Mouse (Mus musculus) fat pad, adult 2 months (tissue): ENCODE data around the gene Auts2.

Experiments used
- DNase-seq: peaks from one replicate; pipeline ENCODE4 v3.0.0-alpha.2; 2011; ENCODE audit warnings: low read depth, low spot score; ENCODE audit errors: extremely low read depth

The Auts2 gene

DNA sequence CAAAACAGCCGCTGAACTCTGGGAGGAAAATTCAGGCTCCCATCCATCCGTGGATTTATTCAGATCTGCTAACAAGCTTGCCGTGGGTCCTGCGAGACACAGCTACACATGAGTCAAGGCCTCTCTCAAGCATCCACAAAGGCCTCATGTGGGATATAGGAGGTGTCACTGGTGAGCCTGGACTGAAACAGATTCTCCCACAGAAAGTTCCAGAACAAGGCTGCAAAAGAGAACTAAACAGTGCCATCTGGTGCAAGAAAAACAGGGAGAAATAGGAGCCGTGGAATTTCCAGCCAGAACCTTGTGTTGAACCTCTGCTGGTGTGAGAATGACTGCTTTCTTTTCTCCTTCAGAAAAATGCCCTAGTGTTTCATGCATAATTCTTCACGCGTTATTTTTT is 429.7 kb downstream of the Auts2 start:
- DNase-seq, result no peak

DNA sequence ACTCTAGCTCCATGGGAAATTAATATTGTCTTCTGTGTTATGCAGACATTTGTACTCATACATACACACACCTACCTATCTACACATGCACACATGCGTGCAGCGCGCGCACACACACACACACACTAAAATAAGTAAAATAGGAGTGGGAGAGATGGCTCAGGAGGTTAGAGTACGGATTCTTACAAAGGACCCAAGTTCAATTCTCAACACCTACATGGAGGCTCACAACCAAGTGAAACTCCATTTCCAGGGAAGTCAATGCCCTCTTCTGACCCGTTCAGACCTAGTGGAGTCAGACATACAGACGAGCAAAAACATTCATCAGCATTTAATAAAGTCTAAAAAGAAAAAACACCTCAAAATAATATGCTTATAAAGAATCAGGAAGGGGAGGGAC is 430.5 kb downstream of the Auts2 start:
- no peak for DNase-seq

DNA sequence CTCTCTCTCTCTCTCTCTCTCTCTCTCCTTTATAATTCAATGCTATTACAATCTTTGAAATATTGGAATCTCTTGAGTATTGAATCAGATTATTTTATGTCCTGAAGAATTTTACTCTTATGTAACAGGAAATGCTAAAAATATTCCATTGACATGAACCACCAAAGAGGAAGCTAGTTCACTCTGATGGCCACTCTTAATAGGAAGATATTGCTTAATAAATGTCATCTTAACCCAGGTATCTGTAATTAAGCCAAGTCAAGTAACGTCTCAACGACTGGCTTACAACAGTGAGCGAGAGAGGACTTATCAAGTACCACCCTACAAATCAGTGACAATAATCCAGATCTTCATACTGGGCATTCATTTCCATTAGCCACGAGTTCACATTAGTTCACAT is 440.7 kb downstream of the Auts2 start:
- no peak for DNase-seq

DNA sequence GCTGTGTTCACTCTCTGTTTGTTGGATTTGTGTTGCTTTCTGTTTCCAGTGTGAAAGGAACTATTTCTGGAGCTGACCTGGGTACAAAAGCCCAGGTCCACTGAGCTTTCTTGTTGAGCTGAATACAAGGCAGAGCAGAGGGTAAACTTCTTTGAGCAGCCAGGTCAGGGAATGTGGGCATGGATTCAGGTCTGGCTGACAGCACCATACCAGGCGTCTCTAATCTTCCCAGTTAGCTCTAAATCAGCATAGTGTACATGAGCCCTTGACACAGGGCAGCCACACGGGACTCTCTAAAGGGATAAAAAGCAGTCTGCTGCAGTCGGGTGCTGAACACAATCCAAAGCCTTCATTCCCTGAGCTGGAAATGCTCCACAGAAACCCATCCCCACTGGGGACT is 444.7 kb downstream of the Auts2 start:
- DNase-seq, result no peak

DNA sequence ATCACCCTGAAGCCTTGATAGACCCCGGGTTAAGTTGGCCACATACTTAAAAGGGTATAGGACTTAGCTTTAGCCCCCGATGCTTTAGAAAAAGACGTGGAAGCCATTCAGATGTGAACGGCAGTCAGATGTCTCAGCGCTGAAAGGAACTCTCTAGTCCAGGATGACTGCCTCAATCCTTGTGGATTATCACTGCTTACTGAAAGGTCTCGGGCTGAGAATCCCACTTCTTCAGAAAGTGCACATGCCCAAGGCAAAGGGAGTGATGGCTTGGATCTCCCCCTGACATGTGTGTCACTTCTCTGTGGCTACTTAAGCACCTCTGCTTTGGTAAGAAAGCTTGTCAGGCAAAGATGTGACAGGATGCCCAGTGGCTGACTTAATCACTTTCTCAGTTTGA is 450.4 kb downstream of the Auts2 start:
- DNase-seq, result no peak

DNA sequence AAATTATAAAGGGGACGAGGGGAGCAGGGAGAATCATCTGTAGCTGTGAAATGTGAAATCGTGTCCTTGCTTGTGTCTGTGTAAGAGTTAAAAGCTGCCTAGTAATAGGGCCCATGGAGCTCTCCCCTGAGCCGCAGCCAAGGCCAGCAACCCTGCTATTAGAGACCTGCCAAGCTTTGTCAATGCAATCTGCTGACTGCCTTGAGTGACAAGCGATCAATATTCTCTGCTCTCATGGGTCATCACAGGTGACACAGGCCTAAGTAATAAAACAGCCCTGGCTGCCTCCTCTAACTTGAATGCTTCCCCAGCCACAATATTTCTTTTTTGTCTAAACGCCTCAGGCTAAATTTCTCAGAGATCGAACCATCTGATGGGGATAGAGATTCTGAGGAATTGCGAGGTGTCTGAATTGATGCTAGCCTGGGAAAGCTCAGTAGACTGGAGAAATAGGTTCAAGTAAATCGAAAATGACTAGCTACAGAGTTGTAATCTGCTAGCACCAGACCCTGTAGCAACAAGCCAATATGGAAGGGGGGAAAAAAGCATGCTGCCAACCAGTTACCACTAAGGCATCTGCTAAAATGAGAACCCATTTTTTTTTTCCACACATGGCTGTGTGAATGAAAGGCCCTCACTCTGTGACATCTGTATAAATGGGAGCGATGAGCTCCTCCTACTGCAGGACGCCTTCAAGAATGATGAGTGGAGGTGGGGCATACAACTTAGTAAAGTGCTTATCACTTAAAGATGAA is 453.5 kb downstream of the Auts2 start:
- peak; percentile 30 for DNase-seq

DNA sequence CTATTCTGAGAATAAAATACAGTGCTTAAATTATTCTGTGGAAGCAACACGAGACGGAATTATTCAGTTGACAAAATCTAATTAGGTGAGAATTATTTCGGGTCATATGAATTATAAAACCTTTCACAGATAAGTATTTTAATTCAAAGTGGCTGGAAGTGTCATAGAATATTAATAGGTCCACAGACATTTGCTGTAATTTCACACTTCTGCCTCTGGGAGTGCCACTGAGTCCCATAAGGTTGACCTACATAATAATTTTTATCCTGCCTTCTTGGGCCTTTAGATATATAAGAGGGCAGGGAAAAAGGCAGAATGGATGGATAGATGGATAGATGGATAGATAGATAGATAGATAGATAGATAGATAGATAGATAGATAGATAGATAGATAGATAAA is 454.6 kb downstream of the Auts2 start:
- DNase-seq, result no peak

DNA sequence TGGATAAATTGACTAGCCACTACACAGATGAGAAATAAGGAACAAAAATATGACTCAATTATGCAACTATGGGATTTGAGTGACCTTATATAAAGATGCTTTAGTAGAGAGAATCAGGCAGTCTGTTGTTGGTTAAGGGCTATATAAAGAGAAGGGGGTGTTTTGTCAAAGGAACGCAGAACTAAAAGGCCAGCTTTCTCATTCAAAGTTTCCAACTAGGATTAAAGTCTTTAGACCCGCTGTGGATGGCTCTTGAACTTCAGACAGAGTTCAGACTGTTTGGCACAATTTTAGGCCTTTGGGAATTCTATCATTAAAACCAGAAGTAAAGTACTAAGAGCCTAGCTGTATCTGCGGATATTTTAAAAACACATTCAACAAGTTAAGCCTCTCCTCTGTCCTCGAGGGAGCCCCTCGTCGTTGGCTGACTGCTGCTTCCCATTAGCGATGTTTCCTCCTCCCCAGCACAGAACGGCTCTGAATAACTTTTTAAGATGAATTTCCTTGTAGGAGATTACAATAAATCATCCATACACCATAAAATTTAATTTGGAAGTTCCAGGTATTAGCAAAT is 459.3 kb downstream of the Auts2 start:
- DNase-seq, result no peak

DNA sequence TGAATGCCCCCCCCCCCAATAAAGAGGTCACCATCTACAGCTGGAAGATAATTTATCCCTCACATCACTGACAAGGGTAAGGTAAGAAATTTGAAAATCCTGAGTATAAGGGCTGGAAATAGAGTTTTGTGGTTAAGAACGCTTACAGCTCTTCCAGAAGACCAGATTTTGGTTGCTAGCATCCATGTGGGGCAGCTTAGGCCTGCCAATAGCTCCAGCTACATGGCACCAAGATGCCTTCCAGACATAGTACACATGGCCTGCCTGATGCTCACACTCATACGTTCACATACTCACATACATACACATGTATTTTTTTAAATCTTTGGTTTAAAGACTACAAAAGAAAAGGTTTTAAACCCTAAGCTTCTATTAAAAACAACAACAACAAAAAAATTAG is 467.2 kb downstream of the Auts2 start:
- DNase-seq, result no peak

DNA sequence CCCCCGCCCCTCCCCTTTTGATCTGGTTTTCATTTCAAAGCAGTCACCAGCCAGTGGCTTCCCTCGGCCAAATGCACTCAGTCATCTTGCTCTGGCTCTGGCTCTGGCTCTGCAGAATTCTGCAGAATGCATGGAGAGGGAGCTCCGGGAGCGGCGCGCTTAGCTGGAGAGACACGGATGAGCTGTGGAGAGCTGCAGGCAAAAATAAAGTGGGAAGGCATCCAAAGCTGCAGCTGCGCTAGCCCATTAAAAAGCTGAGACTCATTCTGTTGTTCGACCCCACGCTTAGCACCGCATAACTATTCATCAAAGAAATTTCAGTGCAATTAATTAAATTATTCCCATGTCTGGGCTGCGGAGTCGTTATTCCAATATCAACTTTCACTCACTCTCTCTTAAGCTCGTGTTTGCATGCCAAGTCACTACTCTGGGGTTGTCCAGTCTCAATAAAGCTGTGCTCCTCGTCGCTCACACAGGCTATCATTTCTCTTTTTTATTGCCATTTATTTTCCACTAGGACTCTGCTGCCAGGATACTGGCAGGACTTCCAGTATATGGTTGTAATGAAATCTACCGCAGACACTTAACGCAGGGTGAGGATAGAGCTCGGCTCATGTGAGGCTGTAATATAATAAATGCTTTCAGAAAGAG is 468.3 kb downstream of the Auts2 start:
- DNase-seq, result no peak

DNA sequence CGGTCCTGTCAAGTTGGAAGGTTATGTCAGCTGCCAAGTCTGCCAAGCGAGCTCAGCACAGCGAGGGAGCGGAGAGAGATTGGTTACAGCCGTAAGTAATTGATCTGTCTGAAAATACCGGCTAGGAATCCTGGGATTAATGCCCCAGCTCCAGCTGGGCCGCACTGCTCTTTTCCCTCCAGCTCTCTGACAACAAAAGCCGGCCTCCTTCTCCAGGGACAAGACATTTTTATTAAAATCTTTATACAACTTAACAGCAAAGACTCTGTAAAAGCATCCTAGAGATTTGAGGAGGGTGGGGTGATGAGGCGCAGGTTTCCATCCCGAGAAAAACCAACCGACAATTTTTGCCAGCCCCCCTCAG is 468.8 kb downstream of the Auts2 start:
- no peak for DNase-seq

DNA sequence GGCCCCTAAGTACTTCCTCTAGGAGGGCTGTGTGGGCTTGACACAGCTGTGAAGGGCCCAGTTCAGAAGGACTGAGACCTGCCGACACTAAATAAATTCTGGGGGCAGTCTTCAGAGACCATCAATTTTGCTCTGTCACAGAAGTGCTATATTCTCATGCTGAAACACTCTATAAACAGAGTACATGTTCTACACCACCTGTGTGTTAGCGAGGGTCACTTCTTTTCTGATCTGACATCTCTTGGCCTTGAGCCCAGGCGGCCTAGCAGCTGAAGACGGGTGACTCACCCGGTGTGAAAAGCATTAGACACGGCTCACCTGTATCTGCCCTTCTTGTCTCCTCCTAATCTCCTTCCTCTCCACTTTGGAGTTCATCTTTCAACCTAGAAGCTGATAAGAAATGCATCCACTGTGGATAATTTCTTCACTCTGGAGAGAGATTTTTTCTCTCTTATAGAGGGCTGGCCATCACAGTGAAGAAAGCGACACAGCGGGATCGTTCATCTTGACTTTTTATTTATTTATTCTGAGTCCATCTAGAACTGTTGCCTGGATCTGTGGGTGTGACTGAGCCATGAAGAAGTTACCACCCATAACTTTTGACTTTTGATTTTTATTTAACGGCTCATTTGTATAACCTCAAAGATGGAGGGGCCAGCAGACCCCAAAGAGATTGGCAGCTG is 469.3 kb downstream of the Auts2 start:
- DNase-seq, result no peak

DNA sequence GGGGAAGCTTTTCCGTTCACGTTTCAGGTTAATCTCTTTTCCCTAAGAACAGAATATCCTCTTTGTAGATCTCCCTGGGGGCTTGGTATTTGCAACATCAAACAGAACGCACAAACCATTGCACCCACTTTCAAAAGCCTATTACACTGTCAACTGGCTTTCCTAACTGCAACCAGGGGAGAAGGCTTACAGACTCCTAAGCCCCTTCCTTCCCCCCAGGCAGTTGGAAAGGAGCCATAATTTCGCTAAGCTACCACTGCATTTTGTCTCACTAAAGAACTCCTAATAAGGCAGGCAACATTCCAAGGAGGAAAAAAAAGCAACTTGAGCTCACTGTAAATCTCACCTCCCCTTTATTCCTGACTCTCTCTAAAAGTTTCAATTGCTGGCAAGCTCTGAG is 470.8 kb downstream of the Auts2 start:
- DNase-seq, result peak; percentile 47

DNA sequence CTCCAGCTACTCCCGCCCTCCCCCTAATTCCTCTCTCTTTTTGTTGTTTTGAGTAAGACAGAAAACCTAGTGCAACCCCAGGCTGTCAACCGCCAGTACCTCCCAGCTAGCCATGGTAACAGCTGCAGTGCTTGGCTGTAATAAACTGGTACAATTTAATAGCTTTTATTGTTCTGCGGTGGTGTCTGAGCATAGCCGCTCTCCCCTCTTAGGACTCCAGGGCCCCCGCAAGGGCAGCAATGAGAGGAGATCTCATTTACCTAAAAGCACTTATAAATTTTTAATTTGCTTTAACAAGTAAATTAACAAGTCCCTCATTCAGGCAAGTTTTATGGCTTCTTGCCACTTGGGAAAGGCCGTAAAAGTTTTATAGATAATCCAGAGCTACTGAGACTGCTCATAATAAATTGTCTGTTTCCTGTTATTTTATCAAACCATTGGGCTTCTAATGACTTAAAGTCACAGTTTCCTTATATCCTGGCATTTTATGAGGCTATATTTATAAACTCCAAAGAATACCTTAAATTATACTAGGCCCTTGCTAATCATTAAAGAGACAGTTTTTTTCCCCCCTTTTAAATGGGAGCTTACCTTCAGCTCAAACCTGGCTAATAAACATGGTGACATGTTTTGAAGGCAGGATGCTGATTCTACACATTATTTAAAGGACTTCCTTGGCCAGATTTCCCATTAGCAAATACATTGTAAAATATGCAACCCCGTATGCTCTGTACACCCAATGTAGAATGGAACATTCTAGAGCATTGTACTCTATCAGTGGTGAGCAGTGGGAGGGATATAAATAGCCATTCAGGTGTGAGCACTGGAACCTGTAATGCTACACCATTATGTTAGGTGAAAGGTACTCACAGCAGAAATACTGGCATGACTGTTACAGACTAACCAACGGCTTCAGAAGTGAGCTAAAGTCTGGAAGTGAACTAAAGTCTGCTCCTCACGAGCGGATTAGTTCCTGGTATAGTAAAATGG is 475.1 kb downstream of the Auts2 start:
- no peak for DNase-seq

DNA sequence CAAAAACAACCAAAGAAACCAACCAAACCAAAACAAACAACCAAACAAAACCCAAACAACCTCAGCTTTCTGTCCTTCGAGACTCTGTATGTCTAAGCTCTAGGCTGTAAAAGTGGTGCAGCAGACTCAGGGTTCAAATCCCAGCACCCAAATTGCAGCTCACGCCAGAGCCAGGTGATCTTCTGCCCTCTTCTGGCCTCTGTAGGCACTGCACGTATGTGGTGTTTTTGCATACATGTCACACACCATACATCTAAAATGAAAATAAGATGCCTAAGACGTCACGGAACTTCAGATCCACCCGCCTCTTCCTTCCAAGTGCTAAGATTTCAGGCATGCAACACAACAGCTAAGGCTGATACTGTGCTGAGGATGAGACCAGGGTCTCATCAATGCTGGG is 483.0 kb downstream of the Auts2 start:
- DNase-seq, result no peak

DNA sequence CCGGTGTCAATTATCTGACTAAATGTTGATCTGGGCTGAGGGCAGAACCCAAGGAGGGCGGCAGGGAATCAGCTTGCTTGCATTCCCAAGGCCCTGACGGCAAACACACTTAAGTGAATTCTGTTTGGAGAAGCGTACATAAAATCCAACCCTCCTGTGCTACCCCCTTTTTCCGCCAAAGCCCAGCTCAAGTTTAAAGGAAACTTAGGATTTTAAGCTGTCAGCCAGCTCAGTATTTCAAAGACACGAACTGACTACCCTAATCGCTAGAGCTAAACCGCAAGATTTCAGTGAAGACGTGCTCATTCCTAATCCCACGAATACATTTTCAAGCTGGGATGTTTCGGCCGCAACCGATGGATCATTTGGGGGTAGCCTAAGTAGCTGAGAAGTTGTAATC is 490.5 kb downstream of the Auts2 start:
- no peak for DNase-seq

DNA sequence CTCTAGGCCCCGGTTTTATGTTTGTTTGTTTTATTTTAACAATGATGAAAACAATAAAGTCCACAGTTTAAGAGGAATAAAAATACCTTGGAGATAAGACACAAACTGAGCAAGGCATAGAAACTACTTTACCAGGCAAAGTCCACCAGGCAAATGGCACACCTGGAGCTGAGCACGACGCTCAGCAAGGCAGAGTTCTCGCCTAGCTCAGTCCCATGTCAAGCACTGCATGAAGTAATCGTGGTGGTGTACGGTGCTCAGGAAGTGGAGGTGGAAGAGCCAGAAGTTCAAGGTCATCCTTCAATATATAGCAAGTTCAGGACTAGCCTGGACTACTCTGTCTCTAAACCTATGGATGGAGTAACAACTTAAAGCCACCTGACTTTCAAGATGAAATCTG is 503.6 kb downstream of the Auts2 start:
- no peak for DNase-seq

DNA sequence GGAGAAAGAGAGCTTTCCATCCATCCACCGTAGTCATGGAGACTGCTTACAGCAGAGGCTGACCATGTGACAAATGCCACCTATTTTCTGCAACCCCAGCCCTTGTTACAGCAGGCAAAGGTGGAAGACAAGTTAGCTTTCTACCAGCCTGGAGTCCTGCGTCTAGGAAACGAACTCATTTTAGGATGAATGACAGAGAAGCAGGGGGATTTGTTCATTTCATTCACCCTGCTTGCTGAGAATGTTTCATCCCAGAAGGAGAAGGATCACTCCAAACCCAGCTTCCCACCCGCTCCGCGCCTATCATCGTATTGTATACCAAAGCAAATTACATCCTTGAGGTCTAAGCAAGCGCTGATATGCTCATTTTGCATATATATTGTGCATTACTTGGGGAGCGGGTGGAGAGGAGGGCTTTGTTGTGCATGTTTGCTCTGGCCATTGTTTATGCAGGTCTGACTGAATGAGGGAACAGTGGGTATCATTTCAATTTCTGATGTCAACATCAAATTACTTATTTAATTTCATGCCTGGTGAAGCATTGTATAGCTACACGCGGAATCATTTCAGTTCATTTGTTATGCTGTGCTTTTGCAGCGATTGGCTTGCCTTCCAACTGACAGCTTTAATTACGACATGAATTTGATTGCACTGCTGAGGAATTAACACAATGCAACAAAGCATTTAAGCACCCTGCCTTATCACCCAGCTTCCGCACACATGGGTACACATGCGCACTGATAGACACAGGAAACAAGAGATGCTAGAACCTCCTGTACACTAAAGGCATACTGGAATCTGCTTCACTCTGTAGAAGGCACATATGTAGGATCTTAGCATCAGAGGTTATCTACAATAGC is 509.4 kb downstream of the Auts2 start:
- no peak for DNase-seq

DNA sequence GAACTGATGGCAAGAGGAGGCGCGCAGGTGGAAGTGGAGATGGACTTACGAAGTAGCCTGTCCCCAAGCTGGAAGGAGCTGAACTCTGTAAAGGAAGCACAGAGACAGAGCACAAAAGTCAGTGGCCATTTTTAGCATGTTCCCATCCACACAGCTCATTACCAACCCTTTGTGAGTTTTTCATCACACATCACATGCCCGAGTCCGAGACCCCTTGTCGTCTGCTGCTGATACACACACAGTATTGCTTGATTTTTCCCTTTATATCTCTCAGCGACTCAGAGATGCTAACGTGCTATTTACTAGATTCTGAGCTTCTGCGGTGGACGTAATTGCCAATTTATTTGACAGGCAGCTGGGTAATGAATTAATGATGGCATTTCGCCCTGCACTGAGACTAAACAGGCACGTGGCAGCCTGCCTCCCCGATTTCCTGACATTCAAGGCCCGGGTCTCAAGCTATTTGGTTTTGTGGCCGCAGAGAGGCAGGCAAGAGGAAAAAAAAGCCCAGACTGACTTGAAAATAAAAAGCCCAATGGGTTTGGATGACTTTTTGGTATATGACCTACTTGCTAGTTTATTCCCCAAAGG is 512.1 kb downstream of the Auts2 start:
- no peak for DNase-seq

DNA sequence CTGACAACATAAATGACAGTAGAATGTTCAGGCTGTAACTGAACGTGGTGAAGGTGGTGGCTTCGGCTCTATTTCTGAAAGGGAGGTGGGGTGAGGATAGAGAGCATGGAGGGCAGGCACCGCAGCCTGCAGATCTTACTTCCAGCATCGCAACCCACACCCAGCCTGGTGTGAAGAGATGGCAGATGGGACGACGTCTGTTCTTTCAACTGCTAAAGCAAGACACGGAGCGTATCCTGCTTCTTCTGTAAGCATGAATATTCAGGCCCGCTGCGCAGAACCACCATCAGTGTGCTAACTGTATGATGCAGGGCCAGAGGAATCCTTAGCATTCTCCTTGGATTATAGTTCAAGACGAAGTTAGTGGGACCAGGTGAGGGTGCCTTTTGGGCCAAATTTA is 513.5 kb downstream of the Auts2 start:
- DNase-seq, result no peak
